Mouse (Mus musculus) intestine, embryonic 15.5 days (tissue): ENCODE measurements around the gene Tmem246. TPM values are rescaled to one million over a fixed set of nuclear protein-coding genes. Genes with fewer than 3 reads are reported as not detected.
"Not testable (repeated sequence)": the region's sequence is repeated elsewhere in the genome, so short reads cannot be mapped to it uniquely, and the experiment has no call there.

ENCODE experiments used
- ATAC-seq: fragments of 200-750 bp; cut with Nextera tagmentation; 2 replicates; pipeline ENCODE4 v1.8.0; 2017; ENCODE audit warnings: moderate TSS enrichment, moderate library complexity
- H3K27ac ChIP-seq: fragments of 300-500 bp; sonication (generic); 2 replicates; pipeline ENCODE4 v1.5.1; 2015; ENCODE audit warnings: mild to moderate bottlenecking, inconsistent platforms
- H3K27me3 ChIP-seq: fragments of 300-500 bp; sonication (generic); replicated peaks from 2 replicates; pipeline ENCODE4 v1.6.1; 2015; ENCODE audit warnings: inconsistent platforms
- H3K36me3 ChIP-seq: fragments of 300-500 bp; sonication (generic); 2 replicates; pipeline ENCODE4 v1.6.1; 2015; ENCODE audit warnings: inconsistent platforms
- H3K4me1 ChIP-seq: fragments of 300-500 bp; sonication (generic); replicated peaks from 2 replicates; pipeline ENCODE4 v1.6.1; 2015; ENCODE audit warnings: inconsistent platforms
- H3K4me2 ChIP-seq: fragments of 300-500 bp; sonication (generic); replicated peaks from 2 replicates; pipeline ENCODE4 v1.6.1; 2015; ENCODE audit warnings: mild to moderate bottlenecking, inconsistent platforms
- H3K4me3 ChIP-seq: fragments of 300-500 bp; sonication (generic); replicated peaks from 2 replicates; pipeline ENCODE4 v1.5.1; 2015; ENCODE audit warnings: inconsistent platforms
- H3K9ac ChIP-seq: fragments of 300-500 bp; sonication (generic); 2 replicates; pipeline ENCODE4 v1.6.1; 2015; ENCODE audit warnings: inconsistent platforms
- H3K9me3 ChIP-seq: fragments of 300-500 bp; sonication (generic); 2 replicates; pipeline ENCODE4 v1.6.1; 2016; ENCODE audit warnings: inconsistent platforms
- WGBS: fragments of 180-500 bp; shearing (Covaris S2); methylation state at CpG from one replicate; pipeline ENCODE4 v1.1.7; 2015; 5-methylcytosine and 5-hydroxymethylcytosine counted together
- polyA plus RNA-seq: library from polyadenylated mRNA; unstranded; fragments of >200 nt; fragmentation: Nextera tagmentation; extraction: Ambion mirVana; gene quantifications from 2 replicates; pipeline ENCODE4 v1.2.1, GENCODE M21; 2015

Gene Tmem246
- polyA plus RNA-seq, result 21.2 and 22.2 TPM in 2 replicates

DNA sequence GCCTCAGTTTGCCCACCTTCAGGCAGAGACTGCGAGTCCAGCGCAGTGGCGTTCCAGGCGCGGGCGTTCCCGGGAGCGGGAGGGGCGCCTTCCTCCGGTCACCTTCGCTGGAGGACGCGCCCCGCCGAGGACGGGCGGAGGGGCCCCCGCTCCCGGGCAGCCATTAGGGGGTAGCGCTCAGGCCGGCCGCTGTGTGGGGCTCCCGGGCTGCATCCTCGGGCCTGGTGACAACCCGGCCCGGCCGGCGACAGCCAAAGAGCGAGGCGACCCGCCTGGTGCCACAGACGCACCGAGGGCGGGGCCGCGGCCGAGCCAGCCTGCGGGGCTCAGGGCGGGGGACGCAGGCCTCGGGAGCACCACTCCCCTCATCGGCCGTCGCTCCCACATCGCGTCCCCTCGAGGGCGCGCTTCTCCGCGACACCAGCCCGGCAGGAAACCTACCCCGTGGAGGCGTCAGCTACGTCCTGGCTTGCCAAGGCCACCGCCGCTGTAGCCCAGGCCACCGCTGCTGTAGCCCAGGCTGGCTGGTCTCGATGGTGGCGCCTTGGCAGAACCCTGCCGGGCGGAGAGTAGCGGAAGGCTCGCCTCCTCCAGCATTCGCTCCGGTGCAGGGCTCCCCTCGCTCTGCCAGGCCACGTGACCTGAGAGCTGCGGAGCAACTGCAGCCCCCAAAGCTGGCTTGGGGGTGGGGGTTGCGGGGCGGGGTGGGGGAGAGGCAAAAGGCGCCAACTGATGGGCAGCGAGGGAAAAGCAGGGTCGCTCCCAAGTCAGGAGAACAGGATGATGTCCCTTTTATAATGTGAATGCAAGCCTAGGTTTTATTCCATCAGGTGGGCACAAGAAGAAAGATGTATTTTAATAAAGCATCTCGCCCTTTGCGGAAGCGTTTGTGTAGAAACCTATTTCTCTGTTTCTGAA is at the start of gene Tmem246:
Gene Tmem246, minus strand, starts transcription at position 694 of the 918 bp plus-strand sequence.
- Histone ChIP-seq H3K27me3 (no peaks in the 10 kb centered on the region), H3K4me2 (peak within 1 kb of the TSS; percentile 87), H3K4me3 (peak within 1 kb of the TSS; percentile 87), H3K4me1 (0 out of 2 replicates have a peak, but pooled peaks cover 2% of the 10 kb centered on the region), H3K9ac (peak within 1 kb of the TSS; percentile 81), H3K36me3 (no peaks in the 10 kb centered on the region), H3K27ac (peak within 1 kb of the TSS; percentile 79), H3K9me3 (no peaks in the 10 kb centered on the region)
- under 1% methylated on average over 77 of the region's 77 CpGs for whole genome bisulfite sequencing
- peak; percentile 94 for ATAC-seq

GRCm38 (mm10) chr4:49639913-49640312 is 42.2 kb upstream of the Tmem246 start:
- 64% methylated on average over 2 of the region's 2 CpGs for WGBS
- Histone ChIP-seq H3K4me3 (no peak overlapping the region), H3K9me3 (no peaks in the 10 kb centered on the region), H3K4me2 (no peak overlapping the region), H3K4me1 (no peaks in the 10 kb centered on the region), H3K27ac (no peak overlapping the region), H3K36me3 (peaks cover 15% of the 10 kb centered on the region), H3K9ac (no peak overlapping the region), H3K27me3 (no peaks in the 10 kb centered on the region)
- no peak for ATAC-seq

DNA sequence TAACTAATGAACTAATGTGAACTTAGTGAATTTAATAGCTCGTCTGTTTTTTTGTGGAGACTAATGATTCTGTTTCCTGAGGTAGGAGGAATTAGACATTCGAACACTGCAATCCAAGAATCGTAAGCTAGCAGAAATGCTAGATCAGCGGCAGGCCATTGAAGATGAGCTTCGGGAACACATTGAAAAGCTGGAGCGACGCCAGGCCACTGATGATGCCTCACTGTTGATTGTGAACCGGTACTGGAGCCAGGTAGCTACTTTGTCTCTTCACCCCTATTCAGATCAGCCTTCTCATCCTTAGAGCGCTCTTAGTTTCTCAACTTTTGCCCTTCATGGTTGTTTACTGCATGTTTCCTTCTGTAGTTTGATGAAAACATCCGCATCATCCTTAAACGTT is 40.1 kb upstream of the Tmem246 start:
- 89% methylated on average over 11 of the region's 11 CpGs for WGBS
- Histone ChIP-seq H3K4me1 (no peaks in the 10 kb centered on the region), H3K36me3 (peaks cover 1% of the 10 kb centered on the region; the same call in 1 of the 2 replicates), H3K4me2 (no peak overlapping the region), H3K4me3 (no peak overlapping the region), H3K27ac (no peak overlapping the region), H3K9me3 (no peaks in the 10 kb centered on the region), H3K27me3 (no peaks in the 10 kb centered on the region), H3K9ac (no peak overlapping the region)
- ATAC-seq, result no peak

DNA sequence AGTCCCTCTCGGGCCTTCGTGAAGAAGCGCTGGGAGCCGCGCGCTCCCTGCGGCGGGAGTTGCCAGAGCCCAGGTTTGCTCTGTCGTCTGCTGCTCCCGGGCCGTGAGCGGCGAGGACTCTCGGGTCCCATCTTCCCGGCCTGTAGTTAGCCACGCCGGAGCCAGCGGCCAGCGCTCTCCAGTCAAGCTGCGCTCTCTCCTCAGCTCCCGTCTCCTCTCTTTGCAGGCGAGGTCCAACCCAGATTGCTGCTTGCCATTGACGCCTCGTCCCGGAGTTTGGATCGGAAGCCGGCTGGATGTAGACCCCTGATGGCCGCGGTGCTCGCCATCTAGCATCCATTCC is 34.4 kb upstream of the Tmem246 start:
- Histone ChIP-seq H3K4me1 (no peaks in the 10 kb centered on the region), H3K4me2 (peak overlapping the region; percentile 73), H3K27me3 (no peaks in the 10 kb centered on the region), H3K4me3 (peak overlapping the region; percentile 77), H3K36me3 (no peaks in the 10 kb centered on the region), H3K9ac (peak overlapping the region; percentile 87), H3K27ac (peak overlapping the region; percentile 94), H3K9me3 (no peaks in the 10 kb centered on the region)
- peak; percentile 79 for ATAC-seq
- under 1% methylated on average over 30 of the region's 30 CpGs for WGBS

GRCm38 (mm10) chr4:49631319-49632138 is 33.9 kb upstream of the Tmem246 start, which contains the start of gene Rnf20:
Gene Rnf20 (plus strand): TSS chr4:49632006.
- ATAC-seq, result peak; percentile 98
- Histone ChIP-seq H3K36me3 (no peaks in the 10 kb centered on the region), H3K9ac (peak within 1 kb of the TSS; percentile 87), H3K27me3 (no peaks in the 10 kb centered on the region), H3K4me2 (peak within 1 kb of the TSS; percentile 73), H3K27ac (peak within 1 kb of the TSS; percentile 94), H3K9me3 (no peaks in the 10 kb centered on the region), H3K4me3 (peak within 1 kb of the TSS; percentile 77), H3K4me1 (no peaks in the 10 kb centered on the region)
- 3% methylated on average over 37 of the region's 37 CpGs for WGBS

- Histone ChIP-seq H3K27ac (no peak overlapping the region), H3K4me2 (no peak overlapping the region), H3K9ac (no peak overlapping the region), H3K4me1 (no peaks in the 10 kb centered on the region), H3K9me3 (no peaks in the 10 kb centered on the region), H3K27me3 (no peaks in the 10 kb centered on the region), H3K36me3 (no peaks in the 10 kb centered on the region), H3K4me3 (no peak overlapping the region)
- 75% methylated on average over 5 of the region's 5 CpGs for WGBS
- ATAC-seq, result no peak
Observed at GRCm38 (mm10) chr4:49628941-49629340, 31.3 kb upstream of the Tmem246 start.

GRCm38 (mm10) chr4:49626973-49627372 is 29.3 kb upstream of the Tmem246 start:
- Histone ChIP-seq H3K4me2 (no peak overlapping the region), H3K36me3 (no peaks in the 10 kb centered on the region), H3K9me3 (no peaks in the 10 kb centered on the region), H3K27ac (no peak overlapping the region), H3K4me3 (no peak overlapping the region), H3K27me3 (no peaks in the 10 kb centered on the region), H3K4me1 (no peaks in the 10 kb centered on the region), H3K9ac (no peak overlapping the region)
- ATAC-seq, result no peak
- 3% methylated on average over 3 of the region's 3 CpGs for WGBS

DNA sequence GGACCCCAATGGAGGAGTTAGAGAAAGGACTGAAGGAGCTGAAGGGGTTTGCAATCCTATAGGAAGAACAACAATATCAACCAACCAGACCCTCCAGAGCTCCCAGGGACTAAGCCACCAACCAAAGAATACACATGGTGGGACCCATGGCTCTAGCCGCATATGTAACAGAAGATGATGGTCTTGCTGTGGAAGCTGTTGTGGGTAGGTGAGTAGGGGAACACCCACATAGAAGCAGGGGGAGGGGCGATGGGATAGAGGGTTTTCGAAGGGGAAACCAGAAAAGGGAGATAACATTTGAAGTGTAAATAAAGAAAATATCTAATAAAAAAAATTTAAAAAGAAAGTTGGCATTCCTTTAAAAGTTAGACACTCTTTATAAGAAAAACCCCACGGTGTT is 27.3 kb upstream of the Tmem246 start:
- H3K9ac ChIP-seq, H3K4me1 ChIP-seq, H3K9me3 ChIP-seq, H3K4me3 ChIP-seq, H3K27me3 ChIP-seq, ATAC-seq, H3K4me2 ChIP-seq, H3K27ac ChIP-seq, H3K36me3 ChIP-seq: not testable (repeated sequence)
- WGBS, result 85% methylated on average over 4 of the region's 4 CpGs

DNA sequence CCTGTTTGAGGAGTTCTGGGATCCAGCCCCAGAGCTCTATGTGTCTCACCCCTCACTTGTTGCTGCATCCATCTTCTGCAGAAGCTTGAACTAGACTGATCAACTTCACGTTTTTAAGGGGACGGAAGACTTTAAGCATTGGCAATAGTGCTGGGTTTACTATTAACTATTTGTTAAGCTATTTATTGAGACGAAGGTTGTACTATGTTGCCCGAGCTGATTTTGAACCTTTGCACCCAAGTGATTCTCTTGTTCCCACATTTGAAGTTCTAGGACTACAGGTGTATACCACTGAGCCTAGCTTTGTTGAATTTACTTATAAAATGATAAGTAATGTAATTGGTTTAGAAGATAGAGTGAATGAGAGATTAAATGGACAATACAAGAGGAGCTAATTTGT is 26.2 kb upstream of the Tmem246 start:
- H3K4me1 ChIP-seq, result no peaks in the 10 kb centered on the region
- no peak overlapping the region for H3K27ac ChIP-seq
- no peaks in the 10 kb centered on the region for H3K9me3 ChIP-seq
- no peaks in the 10 kb centered on the region for H3K27me3 ChIP-seq
- ATAC-seq, result no peak
- no peaks in the 10 kb centered on the region for H3K36me3 ChIP-seq
- no peak overlapping the region for H3K4me2 ChIP-seq
- no peak overlapping the region for H3K4me3 ChIP-seq
- no peak overlapping the region for H3K9ac ChIP-seq
- WGBS, result 68% methylated on average over 4 of the region's 4 CpGs

- no peaks in the 10 kb centered on the region for H3K9me3 ChIP-seq
- H3K4me1 ChIP-seq, result no peaks in the 10 kb centered on the region
- no peaks in the 10 kb centered on the region for H3K27me3 ChIP-seq
- H3K4me2 ChIP-seq, result no peak overlapping the region
- no peaks in the 10 kb centered on the region for H3K36me3 ChIP-seq
- H3K4me3 ChIP-seq, result no peak overlapping the region
- peak; percentile 79 for ATAC-seq
- 50% methylated on average over 2 of the region's 2 CpGs for WGBS
- H3K9ac ChIP-seq, result no peak overlapping the region
- H3K27ac ChIP-seq, result no peak overlapping the region
Observed at GRCm38 (mm10) chr4:49622272-49622671, 24.6 kb upstream of the Tmem246 start.

GRCm38 (mm10) chr4:49619861-49620260 is 22.2 kb upstream of the Tmem246 start:
- H3K27ac ChIP-seq, H3K36me3 ChIP-seq, ATAC-seq, H3K9ac ChIP-seq, H3K4me2 ChIP-seq, H3K9me3 ChIP-seq, H3K27me3 ChIP-seq, H3K4me1 ChIP-seq, H3K4me3 ChIP-seq: not testable (repeated sequence)
- 89% methylated on average over 7 of the region's 7 CpGs for WGBS

GRCm38 (mm10) chr4:49616924-49617323 is 19.2 kb upstream of the Tmem246 start:
- Histone ChIP-seq H3K4me3 (no peak overlapping the region), H3K9me3 (no peaks in the 10 kb centered on the region)
- ATAC-seq, result no peak

More at GRCm38 (mm10) chr4:49616924-49617323, 19.2 kb upstream of the Tmem246 start:
- Histone ChIP-seq H3K9ac (no peak overlapping the region), H3K27me3 (no peaks in the 10 kb centered on the region), H3K4me1 (no peaks in the 10 kb centered on the region), H3K27ac (no peak overlapping the region), H3K4me2 (no peak overlapping the region), H3K36me3 (no peaks in the 10 kb centered on the region)
- WGBS, result 91% methylated on average over 10 of the region's 10 CpGs
